Mouse (Mus musculus): ENCODE measurements around the gene Llph.

DNA sequence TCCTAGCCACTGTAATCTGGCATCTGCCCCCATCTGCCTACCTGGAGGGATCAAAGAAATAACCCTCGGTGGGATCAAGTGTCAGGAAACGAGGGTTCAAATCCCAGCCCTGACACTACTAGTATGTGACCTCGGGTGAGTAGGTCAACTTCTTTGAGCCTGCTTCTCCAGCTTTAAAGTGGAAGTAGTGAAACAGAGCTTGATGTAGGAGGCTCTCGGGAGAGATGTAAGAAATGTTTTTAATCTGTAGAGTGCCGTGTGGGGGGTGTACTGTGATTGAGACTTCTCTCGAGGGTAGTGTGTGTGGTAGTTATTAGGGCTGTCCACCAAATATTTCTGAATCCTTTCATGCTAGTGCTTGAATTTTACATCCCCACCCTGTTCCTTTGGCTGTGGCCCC lies 15.6 kb downstream of the Llph start:
- TF ChIP-seq MAX (IDR thresholded peaks at IDR 0.05; ENCODE audit: low read depth) (no peak), POLR2A (IDR thresholded peaks at IDR 0.05; ENCODE audit: insufficient read length, low read depth) (no peak), MYOG (IDR thresholded peaks at IDR 0.05; ENCODE audit: control insufficient read depth in 1 of 3, insufficient read depth in 1 of 3, insufficient read length in 2 of 3, low read depth in 2 of 3) (no peak), SRF (IDR thresholded peaks at IDR 0.05; ENCODE audit: control insufficient read depth, insufficient read length, low read depth) (no peak), TCF3 (IDR thresholded peaks at IDR 0.05; ENCODE audit: insufficient read length, low read depth) (no peak), MYOD1 (IDR thresholded peaks at IDR 0.05; ENCODE audit: control insufficient read depth in 1 of 3, insufficient read length in 2 of 3, low read depth in 2 of 3) (no peak), USF1 (IDR thresholded peaks at IDR 0.05; ENCODE audit: low read depth) (no peak), REST (IDR thresholded peaks at IDR 0.05; ENCODE audit: insufficient read depth, insufficient read length) (no peak)
